Mouse (Mus musculus): Measurements from ENCODE around the gene Hdac5.

GRCm38 (mm10) chr11:102257514-102257913 lies 27.5 kb upstream of the Hdac5 start:
- TF ChIP-seq POLR2A (IDR thresholded peaks at IDR 0.05; ENCODE audit: control insufficient read depth in 1 of 2, insufficient read depth in 1 of 2, low read depth in 1 of 2, low read length in 2 of 2, poor library complexity in 1 of 2) (no peak), USF2 (IDR thresholded peaks at IDR 0.05; ENCODE audit: borderline replicate concordance in 1 of 2, insufficient read depth in 1 of 2, low read depth in 1 of 2, low read length in 2 of 2) (no peak), ELF1 (IDR thresholded peaks at IDR 0.05; ENCODE audit: low read depth, low read length) (no peak), E2F4 (IDR thresholded peaks at IDR 0.05; ENCODE audit: borderline replicate concordance, low read depth, low read length) (no peak), EP300 (IDR thresholded peaks at IDR 0.05; ENCODE audit: low read depth in 1 of 2, low read length in 2 of 2) (no peak), CTCF (IDR thresholded peaks at IDR 0.05 in 2 of 3, conservative IDR thresholded peaks at IDR 0.05 in 1 of 3; ENCODE audit: control insufficient read depth in 1 of 3, insufficient read depth in 1 of 3, low read depth in 2 of 3, low read length in 3 of 3, poor library complexity in 1 of 3, severe bottlenecking in 1 of 3) (peak; percentile 43 to 60 (median 51)), ZNF384 (IDR thresholded peaks at IDR 0.05; ENCODE audit: low read depth, low read length) (no peak), MAFK (IDR thresholded peaks at IDR 0.05; ENCODE audit: borderline replicate concordance, low read depth, low read length) (no peak), POLR2AphosphoS2 (IDR thresholded peaks at IDR 0.05; ENCODE audit: low read length) (no peak), MAX (IDR thresholded peaks at IDR 0.05; ENCODE audit: low read length) (0 out of 2 replicates have a peak, but pooled peaks have one; percentile 11), GATA1 (IDR thresholded peaks at IDR 0.05; ENCODE audit: low read depth, low read length) (no peak), TCF12 (IDR thresholded peaks at IDR 0.05; ENCODE audit: low read depth, low read length) (no peak), MYC (IDR thresholded peaks at IDR 0.05; ENCODE audit: low read depth, low read length) (no peak), CHD2 (IDR thresholded peaks at IDR 0.05; ENCODE audit: low read length) (no peak)
